Mouse (Mus musculus): ENCODE measurements around the gene Creb3. TPM values are rescaled to one million over a fixed set of nuclear protein-coding genes. Genes with fewer than 3 reads are reported as not detected.
"Not testable (repeated sequence)": the region's sequence is repeated elsewhere in the genome, so short reads cannot be mapped to it uniquely, and the experiment has no call there.

The Creb3 gene
- polyA plus RNA-seq, 2 experiments, result 10.9 to 21.7 TPM

- no peaks in the 10 kb centered on the region for H3K4me1 ChIP-seq (replicated peaks; ENCODE audit: control insufficient read depth in 2 of 2, insufficient read depth in 2 of 2, low read length in 1 of 2)
- TF ChIP-seq CTCF (IDR thresholded peaks at IDR 0.05; ENCODE audit: low read depth) (no peak), EP300 (IDR thresholded peaks at IDR 0.05; ENCODE audit: low read depth) (no peak)
- H3K27ac ChIP-seq, result no peak overlapping the region
- no peaks in the 10 kb centered on the region for H3K9me3 ChIP-seq (ENCODE audit: control insufficient read depth, low read length)
- DNase-seq (ENCODE audit: low read depth in 3 of 3, low spot score in 3 of 3) (no peak), ATAC-seq (ENCODE audit: insufficient read depth) (no peak)
- H3K9ac ChIP-seq (replicated peaks), result no peak overlapping the region
- H3K4me3 ChIP-seq (ENCODE audit: insufficient read depth in 1 of 2, low read depth in 2 of 2, low read length in 2 of 2), result no peak overlapping the region
- H3K4me2 ChIP-seq (ENCODE audit: low read depth), result no peak overlapping the region
- WGBS (ENCODE audit: insufficient replicate concordance), result 82% methylated on average over 3 of the region's 3 CpGs
- H3K36me3 ChIP-seq (replicated peaks; ENCODE audit: control insufficient read depth, insufficient read depth, low read depth), result peaks cover 97% of the 10 kb centered on the region
- H3K27me3 ChIP-seq (ENCODE audit: control insufficient read depth, insufficient read depth, low read length), result no peaks in the 10 kb centered on the region
These were observed 20.1 kb upstream of the Creb3 start for GRCm38 (mm10) chr4:43542044-43542443.

GRCm38 (mm10) chr4:43546375-43547047 lies 15.6 kb upstream of the Creb3 start:
- H3K36me3 ChIP-seq (replicated peaks; ENCODE audit: control insufficient read depth, insufficient read depth, low read depth), result peaks cover 100% of the 10 kb centered on the region
- DNase-seq (ENCODE audit: low read depth in 3 of 3, low spot score in 3 of 3) (no peak), ATAC-seq (ENCODE audit: insufficient read depth) (no peak)
- no peak overlapping the region for H3K9ac ChIP-seq (replicated peaks)
- H3K4me3 ChIP-seq (ENCODE audit: insufficient read depth in 1 of 2, low read depth in 2 of 2, low read length in 2 of 2), result no peak overlapping the region
- no peaks in the 10 kb centered on the region for H3K27me3 ChIP-seq (ENCODE audit: control insufficient read depth, insufficient read depth, low read length)
- no peaks in the 10 kb centered on the region for H3K9me3 ChIP-seq (ENCODE audit: control insufficient read depth, low read length)
- H3K4me2 ChIP-seq (ENCODE audit: low read depth), result no peak overlapping the region
- 83% methylated on average over 12 of the region's 12 CpGs for WGBS (ENCODE audit: insufficient replicate concordance)
- TF ChIP-seq EP300 (IDR thresholded peaks at IDR 0.05; ENCODE audit: low read depth) (no peak), CTCF (IDR thresholded peaks at IDR 0.05; ENCODE audit: low read depth) (no peak)
- H3K4me1 ChIP-seq (replicated peaks; ENCODE audit: control insufficient read depth in 2 of 2, insufficient read depth in 2 of 2, low read length in 1 of 2), result no peaks in the 10 kb centered on the region
- H3K27ac ChIP-seq, result no peak overlapping the region

GRCm38 (mm10) chr4:43547160-43547559 lies 15.0 kb upstream of the Creb3 start:
- Histone ChIP-seq H3K9me3 (ENCODE audit: control insufficient read depth, low read length) (no peaks in the 10 kb centered on the region), H3K27ac (no peak overlapping the region), H3K4me3 (ENCODE audit: insufficient read depth in 1 of 2, low read depth in 2 of 2, low read length in 2 of 2) (no peak overlapping the region), H3K4me1 (replicated peaks; ENCODE audit: control insufficient read depth in 2 of 2, insufficient read depth in 2 of 2, low read length in 1 of 2) (no peaks in the 10 kb centered on the region), H3K9ac (replicated peaks) (no peak overlapping the region), H3K27me3 (ENCODE audit: control insufficient read depth, insufficient read depth, low read length) (no peaks in the 10 kb centered on the region), H3K36me3 (replicated peaks; ENCODE audit: control insufficient read depth, insufficient read depth, low read depth) (peaks cover 100% of the 10 kb centered on the region), H3K4me2 (ENCODE audit: low read depth) (no peak overlapping the region)
- WGBS (ENCODE audit: insufficient replicate concordance), result 91% methylated on average over 8 of the region's 8 CpGs
- TF ChIP-seq CTCF (IDR thresholded peaks at IDR 0.05; ENCODE audit: low read depth) (no peak), EP300 (IDR thresholded peaks at IDR 0.05; ENCODE audit: low read depth) (no peak)
- ATAC-seq (ENCODE audit: insufficient read depth), result no peak
- DNase-seq (ENCODE audit: low read depth in 3 of 3, low spot score in 3 of 3), result no peak

GRCm38 (mm10) chr4:43549055-43549454 lies 13.1 kb upstream of the Creb3 start:
- H3K4me3 ChIP-seq (ENCODE audit: insufficient read depth in 1 of 2, low read depth in 2 of 2, low read length in 2 of 2), result no peak overlapping the region
- 91% methylated on average over 12 of the region's 12 CpGs for WGBS (ENCODE audit: insufficient replicate concordance)
- no peak for ATAC-seq (ENCODE audit: insufficient read depth)

GRCm38 (mm10) chr4:43551854-43552253 lies 10.3 kb upstream of the Creb3 start:
- H3K4me2 ChIP-seq (ENCODE audit: low read depth); H3K9me3 ChIP-seq (ENCODE audit: control insufficient read depth, low read length); H3K9ac ChIP-seq (replicated peaks); ATAC-seq (ENCODE audit: insufficient read depth); H3K4me3 ChIP-seq (ENCODE audit: insufficient read depth in 1 of 2, low read depth in 2 of 2, low read length in 2 of 2); DNase-seq (ENCODE audit: low read depth in 3 of 3, low spot score in 3 of 3); H3K27me3 ChIP-seq (ENCODE audit: control insufficient read depth, insufficient read depth, low read length); H3K27ac ChIP-seq; H3K4me1 ChIP-seq (replicated peaks; ENCODE audit: control insufficient read depth in 2 of 2, insufficient read depth in 2 of 2, low read length in 1 of 2): not testable (repeated sequence)
- H3K36me3 ChIP-seq (replicated peaks; ENCODE audit: control insufficient read depth, insufficient read depth, low read depth), result peaks cover 100% of the 10 kb centered on the region
- WGBS (ENCODE audit: insufficient replicate concordance), result 87% methylated on average over 6 of the region's 6 CpGs

More at GRCm38 (mm10) chr4:43549055-43549454, 13.1 kb upstream of the Creb3 start:
- Histone ChIP-seq H3K4me2 (ENCODE audit: low read depth) (no peak overlapping the region), H3K9ac (replicated peaks) (no peak overlapping the region), H3K9me3 (ENCODE audit: control insufficient read depth, low read length) (no peaks in the 10 kb centered on the region; the same call in 1 of the 2 replicates), H3K4me1 (replicated peaks; ENCODE audit: control insufficient read depth in 2 of 2, insufficient read depth in 2 of 2, low read length in 1 of 2) (no peaks in the 10 kb centered on the region), H3K27ac (no peak overlapping the region), H3K36me3 (replicated peaks; ENCODE audit: control insufficient read depth, insufficient read depth, low read depth) (peaks cover 100% of the 10 kb centered on the region), H3K27me3 (ENCODE audit: control insufficient read depth, insufficient read depth, low read length) (no peaks in the 10 kb centered on the region)
- DNase-seq (ENCODE audit: low read depth in 3 of 3, low spot score in 3 of 3), result no peak
- TF ChIP-seq CTCF (IDR thresholded peaks at IDR 0.05; ENCODE audit: low read depth) (no peak), EP300 (IDR thresholded peaks at IDR 0.05; ENCODE audit: low read depth) (no peak)

Measured in liver, embryonic 14.5 days (tissue).